ENCODE assay signal across 17 mouse cellular contexts in genomic region chr15:3295986-3296385, GRCm38 (mm10). TPM values are rescaled to one million over a fixed set of nuclear protein-coding genes. Genes with fewer than 3 reads are reported as not detected.
DNase-seq lines count a peak whose midpoint lies in the region; ATAC-seq and TF ChIP-seq lines count a peak whose summit lies in the region.
"Had no signal": no experiment of that assay in that cellular context is flagged by ENCODE, and none has a peak within 500 bp of the region (broad histone marks: within the 10 kb centered on the region; RNA-seq: fewer than 3 reads in every experiment).

No protein-coding gene starts in this region.

- DNase-seq in hindbrain, postnatal 0 days (ENCODE audit: low spot score): peak; percentile 58
- peak; percentile 44 for DNase-seq in lung, postnatal 0 days (ENCODE audit: low spot score)
- no peak for DNase-seq in lung, adult 18-20 months
- peak; percentile 63 for DNase-seq in NIH3T3 (ENCODE audit: low read depth)
- DNase-seq in stomach, postnatal 0 days (ENCODE audit: low spot score): no peak
- no peak for DNase-seq in cerebellum, adult 18-20 months
- DNase-seq: cerebellum, postnatal 36 days; heart, postnatal 14 days; lung, postnatal 10 days; right cerebral cortex, postnatal 4 days; thymus, adult 2 months had no signal

- H3K27me3 ChIP-seq in hindbrain, postnatal 0 days (ENCODE audit: insufficient read depth, low read length): no peaks in the 10 kb centered on the region
- no peaks in the 10 kb centered on the region for H3K27me3 ChIP-seq in hindbrain, embryonic 12.5 days
- no peaks in the 10 kb centered on the region for H3K27me3 ChIP-seq in lung, postnatal 0 days (replicated peaks; ENCODE audit: insufficient read depth, low read length)
- no peaks in the 10 kb centered on the region for H3K27me3 ChIP-seq in stomach, postnatal 0 days (ENCODE audit: control insufficient read depth, insufficient read depth, low read length)
- H3K27me3 ChIP-seq: Patski had no signal

- no peaks in the 10 kb centered on the region for H3K36me3 ChIP-seq in hindbrain, postnatal 0 days (ENCODE audit: insufficient read depth, low read length)
- no peaks in the 10 kb centered on the region for H3K36me3 ChIP-seq in hindbrain, embryonic 12.5 days
- no peaks in the 10 kb centered on the region for H3K36me3 ChIP-seq in lung, postnatal 0 days (ENCODE audit: insufficient read depth, low read length)
- no peaks in the 10 kb centered on the region for H3K36me3 ChIP-seq in stomach, postnatal 0 days (ENCODE audit: control insufficient read depth, insufficient read depth, low read length)

- H3K4me2 ChIP-seq in hindbrain, postnatal 0 days (ENCODE audit: low read depth, low read length): no peak overlapping the region
- H3K4me2 ChIP-seq in hindbrain, embryonic 12.5 days (replicated peaks): no peak overlapping the region
- no peak overlapping the region for H3K4me2 ChIP-seq in lung, postnatal 0 days (replicated peaks; ENCODE audit: low read depth, low read length)
- H3K4me2 ChIP-seq in stomach, postnatal 0 days (replicated peaks; ENCODE audit: low read depth): no peak overlapping the region

- no peak overlapping the region for H3K9ac ChIP-seq in hindbrain, postnatal 0 days (replicated peaks; ENCODE audit: low read length)
- H3K9ac ChIP-seq in hindbrain, embryonic 12.5 days: no peak overlapping the region
- H3K9ac ChIP-seq in lung, postnatal 0 days (replicated peaks; ENCODE audit: low read depth): no peak overlapping the region
- H3K9ac ChIP-seq in stomach, postnatal 0 days (ENCODE audit: low read length): no peak overlapping the region

- ATAC-seq in hindbrain, postnatal 0 days: no peak
- no peak for ATAC-seq in hindbrain, embryonic 12.5 days (ENCODE audit: low FRiP score)
- no peak for ATAC-seq in lung, postnatal 0 days
- ATAC-seq in stomach, postnatal 0 days (ENCODE audit: low FRiP score, low TSS enrichment): no peak
- ATAC-seq: Patski had no signal

- TF ChIP-seq CTCF in hindbrain, postnatal 0 days (IDR thresholded peaks at IDR 0.05; ENCODE audit: low read depth): peak; percentile 47
- TF ChIP-seq CTCF in lung, postnatal 0 days (IDR thresholded peaks at IDR 0.05): peak; percentile 53
- TF ChIP-seq CTCF in stomach, postnatal 0 days (IDR thresholded peaks at IDR 0.05; ENCODE audit: low read depth): peak; percentile 62

- no peak overlapping the region for H3K4me3 ChIP-seq in hindbrain, postnatal 0 days (ENCODE audit: low read length)
- no peak overlapping the region for H3K4me3 ChIP-seq in hindbrain, embryonic 12.5 days
- no peak overlapping the region for H3K4me3 ChIP-seq in lung, postnatal 0 days (ENCODE audit: low read depth, low read length)
- no peak overlapping the region for H3K4me3 ChIP-seq in stomach, postnatal 0 days (ENCODE audit: low read depth, low read length)

- H3K4me1 ChIP-seq in hindbrain, postnatal 0 days (ENCODE audit: insufficient read depth, low read length): no peaks in the 10 kb centered on the region
- H3K4me1 ChIP-seq in hindbrain, embryonic 12.5 days: no peaks in the 10 kb centered on the region
- no peaks in the 10 kb centered on the region for H3K4me1 ChIP-seq in lung, postnatal 0 days (ENCODE audit: insufficient read depth, low read depth, low read length)
- no peaks in the 10 kb centered on the region for H3K4me1 ChIP-seq in stomach, postnatal 0 days (replicated peaks; ENCODE audit: control insufficient read depth, insufficient read depth)

- H3K9me3 ChIP-seq in hindbrain, postnatal 0 days (ENCODE audit: low read length): no peaks in the 10 kb centered on the region
- H3K9me3 ChIP-seq in hindbrain, embryonic 12.5 days (replicated peaks): no peaks in the 10 kb centered on the region
- H3K9me3 ChIP-seq in lung, postnatal 0 days (ENCODE audit: low read length): no peaks in the 10 kb centered on the region
- H3K9me3 ChIP-seq in stomach, postnatal 0 days (ENCODE audit: control insufficient read depth, low read length): no peaks in the 10 kb centered on the region

- whole genome bisulfite sequencing in hindbrain, postnatal 0 days: 78% methylated on average over 1 of the region's 1 CpGs
- WGBS in hindbrain, embryonic 12.5 days: 91% methylated on average over 1 of the region's 1 CpGs
- WGBS in lung, postnatal 0 days: 71% methylated on average over 1 of the region's 1 CpGs
- 79% methylated on average over 1 of the region's 1 CpGs for WGBS in stomach, postnatal 0 days

- H3K27ac ChIP-seq in hindbrain, postnatal 0 days: no peak overlapping the region
- no peak overlapping the region for H3K27ac ChIP-seq in hindbrain, embryonic 12.5 days
- H3K27ac ChIP-seq in lung, postnatal 0 days (ENCODE audit: low read length): no peak overlapping the region
- H3K27ac ChIP-seq in stomach, postnatal 0 days (replicated peaks): no peak overlapping the region

- TF ChIP-seq EP300 in lung, postnatal 0 days (IDR thresholded peaks at IDR 0.05): no peak
- no peak for TF ChIP-seq EP300 in stomach, postnatal 0 days (optimal IDR thresholded peaks at IDR 0.05)

RNA-seq across cellular contexts. Expression of gene Ccdc152, which starts 7.3 kb away (rescaled TPM):
- total RNA-seq in hindbrain, postnatal 0 days (2014; rRNA removed): not detected in 2 replicates
- 0.55 and 0.64 TPM in 2 replicates for polyA plus RNA-seq in hindbrain, postnatal 0 days (2015; fragmentation: Nextera tagmentation; extraction: Ambion mirVana)
- not detected in 2 replicates for polyA plus RNA-seq in hindbrain, embryonic 12.5 days (2016; fragmentation: Nextera tagmentation; extraction: Ambion mirVana)
- 1.7 and 2.2 TPM in 2 replicates for polyA plus RNA-seq in lung, postnatal 0 days (2015; fragmentation: Nextera tagmentation; extraction: Ambion mirVana)
- 0.79 and 0.82 TPM in 2 replicates for polyA plus RNA-seq in stomach, postnatal 0 days (2015; fragmentation: Nextera tagmentation; extraction: Ambion mirVana)
- total RNA-seq: layer of hippocampus, adult 18-20 months; left cerebral cortex, postnatal 14 days; megakaryocyte-erythroid progenitor cell, adult 5-6 weeks had no signal
- polyA plus RNA-seq: forebrain, embryonic 11.5 days had no signal

RNA-seq across cellular contexts. Expression of gene Selenop, which starts 27.6 kb away (rescaled TPM):
- 319 and 356 TPM in 2 replicates for total RNA-seq in hindbrain, postnatal 0 days (2014; rRNA removed)
- polyA plus RNA-seq in hindbrain, postnatal 0 days (2015; fragmentation: Nextera tagmentation; extraction: Ambion mirVana): 283 and 310 TPM in 2 replicates
- polyA plus RNA-seq in hindbrain, embryonic 12.5 days (2016; fragmentation: Nextera tagmentation; extraction: Ambion mirVana): 77.9 and 85.9 TPM in 2 replicates
- polyA plus RNA-seq in lung, postnatal 0 days (2015; fragmentation: Nextera tagmentation; extraction: Ambion mirVana): 404 and 424 TPM in 2 replicates
- polyA plus RNA-seq in stomach, postnatal 0 days (2015; fragmentation: Nextera tagmentation; extraction: Ambion mirVana): 512 and 595 TPM in 2 replicates

Comparison
In these comparisons a context has a peak if more than half of its experiments do, and no peak if none do; other contexts are left out.
1. DNase-seq: peak in hindbrain, postnatal 0 days (single experiment), lung, postnatal 0 days (single experiment) and NIH3T3 (single experiment); none in lung, adult 18-20 months (0 of 2), stomach, postnatal 0 days (single experiment) and cerebellum, adult 18-20 months (0 of 2).
2. Peak in every context shown above with its lines, with median percentiles within 50 percentile points of each other: CTCF ChIP-seq.